Mouse (Mus musculus): ENCODE results near the gene Ttc17. TPM values are rescaled to one million over a fixed set of nuclear protein-coding genes. Genes with fewer than 3 reads are reported as not detected.
"Not testable (repeated sequence)": the region's sequence is repeated elsewhere in the genome, so short reads cannot be mapped to it uniquely, and the experiment has no call there.

Gene Ttc17
- polyA plus RNA-seq, 1 experiment from 2014 or later, result 24.6 TPM

DNA sequence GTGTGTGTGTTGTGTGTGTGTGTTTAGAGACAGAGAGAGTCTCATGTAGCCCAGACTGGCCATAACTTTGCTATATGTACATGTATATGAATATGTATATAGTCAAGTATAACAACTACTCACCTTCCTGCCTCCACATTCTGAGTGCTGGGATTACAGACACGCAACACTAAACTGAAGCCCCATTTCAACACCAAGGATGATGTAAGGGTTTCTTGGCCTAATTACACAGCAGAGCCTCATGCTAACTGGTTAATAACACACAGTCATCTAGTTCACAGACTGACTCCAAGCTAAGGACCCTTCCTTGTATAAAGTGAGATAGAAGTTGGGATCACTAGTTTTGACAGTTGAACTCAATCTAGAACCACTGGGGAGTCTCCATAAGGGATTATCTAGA, 3.9 kb downstream of the Ttc17 start:
- H3K27ac ChIP-seq (replicated peaks), result no peak overlapping the region
- peaks cover 44% of the 10 kb centered on the region for H3K4me1 ChIP-seq
- H3K4me3 ChIP-seq (replicated peaks), result no peak overlapping the region
- H3K9ac ChIP-seq (replicated peaks), result no peak overlapping the region
- no peak overlapping the region for H3K4me2 ChIP-seq
- WGBS, result 93% methylated on average over 1 of the region's 1 CpGs
- no peaks in the 10 kb centered on the region for H3K27me3 ChIP-seq (replicated peaks)
- H3K9me3 ChIP-seq (replicated peaks), result no peaks in the 10 kb centered on the region
- H3K36me3 ChIP-seq, result no peaks in the 10 kb centered on the region
- no peak for ATAC-seq (ENCODE audit: low FRiP score)

DNA sequence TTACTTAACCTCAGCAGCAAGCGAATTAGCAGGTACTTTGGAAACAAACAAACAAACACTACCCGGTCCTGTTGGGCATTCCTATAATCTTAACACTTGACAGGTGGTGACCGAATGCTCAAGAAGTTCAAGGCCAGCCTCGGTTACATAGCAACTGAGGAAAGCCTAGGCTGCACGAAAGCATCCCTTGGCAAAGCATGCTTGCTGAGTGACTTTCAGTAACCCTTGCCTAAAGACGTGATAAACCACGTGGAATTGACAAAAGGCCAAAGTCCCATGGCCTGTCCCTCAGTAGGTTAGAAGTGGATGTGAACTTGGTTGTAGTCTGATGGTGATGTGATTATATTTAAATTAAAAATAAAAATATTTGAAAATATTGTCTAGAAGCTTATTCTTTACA, 4.4 kb downstream of the Ttc17 start:
- H3K36me3 ChIP-seq, result no peaks in the 10 kb centered on the region
- ATAC-seq (ENCODE audit: low FRiP score), result no peak
- no peak overlapping the region for H3K4me3 ChIP-seq (replicated peaks)
- no peak overlapping the region for H3K4me2 ChIP-seq
- H3K9ac ChIP-seq (replicated peaks), result no peak overlapping the region
- WGBS, result 84% methylated on average over 7 of the region's 7 CpGs
- peaks cover 44% of the 10 kb centered on the region for H3K4me1 ChIP-seq
- no peaks in the 10 kb centered on the region for H3K27me3 ChIP-seq (replicated peaks)
- H3K9me3 ChIP-seq (replicated peaks), result no peaks in the 10 kb centered on the region
- no peak overlapping the region for H3K27ac ChIP-seq (replicated peaks)

DNA sequence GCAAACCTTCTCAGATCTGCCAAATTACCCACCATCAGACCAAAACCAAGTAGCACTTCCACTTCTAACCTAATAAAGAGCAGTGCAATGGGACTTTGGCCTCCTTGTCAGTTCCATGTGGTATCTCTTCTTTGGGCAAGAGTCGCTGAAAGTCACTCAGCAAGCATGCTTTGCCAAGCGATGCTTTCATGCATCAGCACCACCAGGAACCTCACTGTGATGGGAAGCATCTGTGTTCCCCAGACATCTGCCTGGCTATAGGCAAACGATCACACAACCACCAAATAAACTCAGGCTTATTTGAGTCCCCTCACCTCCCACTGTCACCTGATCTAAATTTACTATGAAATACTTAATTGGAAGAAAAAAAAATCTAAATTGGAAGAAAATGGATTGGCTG, 5.5 kb downstream of the Ttc17 start:
- no peaks in the 10 kb centered on the region for H3K27me3 ChIP-seq (replicated peaks)
- H3K4me1 ChIP-seq, result peaks cover 43% of the 10 kb centered on the region
- no peak overlapping the region for H3K27ac ChIP-seq (replicated peaks)
- no peaks in the 10 kb centered on the region for H3K9me3 ChIP-seq (replicated peaks)
- no peak overlapping the region for H3K4me3 ChIP-seq (replicated peaks)
- no peak overlapping the region for H3K9ac ChIP-seq (replicated peaks)
- WGBS, result 80% methylated on average over 3 of the region's 3 CpGs
- no peak for ATAC-seq (ENCODE audit: low FRiP score)
- H3K36me3 ChIP-seq, result no peaks in the 10 kb centered on the region
- no peak overlapping the region for H3K4me2 ChIP-seq

DNA sequence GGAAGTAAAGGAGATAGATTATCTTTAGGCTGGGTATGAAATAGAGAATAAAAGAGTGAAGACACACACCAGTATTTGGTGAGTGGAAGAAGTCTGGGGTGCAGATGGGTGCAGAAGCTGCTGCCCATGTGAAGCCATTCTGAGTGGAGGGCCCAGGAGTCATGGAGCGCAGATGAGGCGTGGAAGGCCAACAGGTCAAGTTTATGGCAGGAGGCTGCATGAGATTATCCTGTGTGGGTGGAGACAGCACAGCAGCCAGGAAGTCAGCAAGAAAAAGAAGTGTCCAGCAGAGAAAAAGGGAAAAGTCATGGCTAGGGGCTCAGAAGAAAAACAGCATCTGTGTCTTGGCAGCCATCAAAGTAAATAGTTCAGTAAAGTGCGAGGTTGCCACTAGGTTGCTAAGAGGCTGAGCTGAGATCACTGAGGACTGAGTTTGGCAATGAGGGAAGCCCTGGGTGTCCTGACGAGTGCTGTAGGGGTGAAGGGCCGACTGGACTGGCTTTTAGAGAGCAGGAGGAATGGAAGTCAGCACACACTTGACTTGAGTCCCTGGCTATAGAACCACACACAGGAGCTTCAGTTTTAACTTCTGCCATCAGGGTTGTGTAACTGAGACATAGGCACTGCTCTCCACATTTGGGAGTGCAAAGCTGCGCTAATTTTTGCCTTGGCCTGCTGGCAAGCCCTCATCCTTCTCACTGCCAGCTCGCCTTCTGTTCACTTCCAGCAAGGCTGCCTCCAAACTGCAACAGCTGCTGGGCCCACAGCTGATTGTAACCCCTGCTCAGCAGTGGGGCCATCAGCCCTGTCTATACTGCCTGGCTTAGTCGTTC, 8.1 kb downstream of the Ttc17 start:
- H3K4me2 ChIP-seq, result no peak overlapping the region
- ATAC-seq (ENCODE audit: low FRiP score), result peak; percentile 81
- H3K27me3 ChIP-seq (replicated peaks), result no peaks in the 10 kb centered on the region

DNA sequence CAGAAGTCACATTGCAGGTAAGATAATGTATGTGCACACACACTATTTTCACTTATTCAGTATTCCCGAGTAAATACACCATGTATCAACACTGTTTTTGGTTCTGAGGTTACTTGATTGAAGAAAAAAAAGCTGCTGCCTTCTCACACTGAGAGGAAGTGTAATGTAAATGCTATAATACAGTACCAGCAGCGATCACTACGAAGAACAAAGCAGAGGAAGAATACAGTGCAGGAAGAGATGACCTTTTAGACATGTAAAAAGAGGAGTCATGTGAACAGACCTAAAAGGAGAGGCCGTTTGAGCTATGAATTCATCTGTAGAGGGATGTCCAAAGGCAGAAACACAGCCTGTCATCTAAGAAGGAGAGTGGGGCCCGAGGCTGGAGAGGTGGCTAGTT, 9.0 kb downstream of the Ttc17 start:
- H3K36me3 ChIP-seq, result peaks cover 4% of the 10 kb centered on the region; the same call in 1 of the 2 replicates
- H3K27ac ChIP-seq (replicated peaks), result peak overlapping the region; percentile 60
- no peak overlapping the region for H3K4me3 ChIP-seq (replicated peaks)
- no peak overlapping the region for H3K4me2 ChIP-seq
- peaks cover 26% of the 10 kb centered on the region for H3K4me1 ChIP-seq
- H3K9ac ChIP-seq (replicated peaks), result no peak overlapping the region
- ATAC-seq (ENCODE audit: low FRiP score), result no peak
- WGBS, result 80% methylated on average over 5 of the region's 5 CpGs
- no peaks in the 10 kb centered on the region for H3K9me3 ChIP-seq (replicated peaks)
- H3K27me3 ChIP-seq (replicated peaks), result no peaks in the 10 kb centered on the region

More for the DNA sequence above, 8.1 kb downstream of the Ttc17 start:
- WGBS, result 55% methylated on average over 8 of the region's 8 CpGs
- H3K4me1 ChIP-seq, result peaks cover 26% of the 10 kb centered on the region
- H3K9me3 ChIP-seq (replicated peaks), result no peaks in the 10 kb centered on the region
- H3K4me3 ChIP-seq (replicated peaks), result no peak overlapping the region
- no peak overlapping the region for H3K9ac ChIP-seq (replicated peaks)
- H3K27ac ChIP-seq (replicated peaks), result peak overlapping the region; percentile 60
- H3K36me3 ChIP-seq, result no peaks in the 10 kb centered on the region

DNA sequence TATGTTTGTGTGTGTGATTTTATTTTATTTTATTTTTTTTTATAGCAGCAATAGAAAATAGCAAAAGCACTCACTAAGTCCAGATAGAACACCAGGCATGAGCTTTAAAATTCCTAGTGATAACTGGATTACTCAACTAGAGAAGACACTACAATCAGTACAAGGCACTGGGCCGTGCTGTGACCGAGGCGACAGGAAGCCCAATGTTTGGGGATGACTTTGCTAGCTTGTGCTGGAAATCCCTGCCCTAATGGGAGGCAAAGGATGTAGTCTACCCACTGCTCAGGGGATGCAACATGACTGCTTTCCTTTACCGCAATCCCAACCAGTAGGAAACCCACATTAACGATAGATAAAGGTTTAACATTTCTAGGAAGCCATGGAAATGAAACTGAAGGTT, 10.2 kb downstream of the Ttc17 start:
- H3K36me3 ChIP-seq, result peaks cover 4% of the 10 kb centered on the region; the same call in 1 of the 2 replicates
- H3K9me3 ChIP-seq (replicated peaks), result no peaks in the 10 kb centered on the region
- H3K9ac ChIP-seq (replicated peaks), result no peak overlapping the region
- peaks cover 24% of the 10 kb centered on the region for H3K4me1 ChIP-seq
- no peak for ATAC-seq (ENCODE audit: low FRiP score)
- H3K27ac ChIP-seq (replicated peaks), result no peak overlapping the region
- no peak overlapping the region for H3K4me2 ChIP-seq
- WGBS, result 90% methylated on average over 5 of the region's 5 CpGs
- H3K4me3 ChIP-seq (replicated peaks), result no peak overlapping the region
- H3K27me3 ChIP-seq (replicated peaks), result no peaks in the 10 kb centered on the region

DNA sequence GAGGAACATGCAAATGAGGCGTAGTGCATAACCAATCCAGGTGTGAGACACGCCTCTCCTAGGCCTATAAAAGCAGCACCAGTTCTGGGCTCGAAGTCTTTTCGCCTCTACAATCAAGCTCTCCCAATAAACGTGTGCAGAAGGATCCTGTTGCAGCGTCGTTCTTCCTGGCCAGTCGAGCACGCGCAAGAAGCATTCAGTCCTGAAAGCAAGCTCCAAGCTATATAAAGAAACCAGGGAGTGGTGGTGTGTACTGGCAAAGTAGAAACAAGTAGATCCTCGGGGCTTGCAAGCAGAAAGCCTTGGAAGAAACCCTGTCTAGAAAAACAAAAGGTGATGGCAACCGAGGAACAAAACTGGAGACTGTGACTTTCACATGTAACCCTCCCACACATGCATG, 15.4 kb downstream of the Ttc17 start:
- not testable (repeated sequence) for H3K27me3 ChIP-seq (replicated peaks); H3K36me3 ChIP-seq; H3K4me2 ChIP-seq; H3K9me3 ChIP-seq (replicated peaks); ATAC-seq (ENCODE audit: low FRiP score); H3K9ac ChIP-seq (replicated peaks); H3K4me3 ChIP-seq (replicated peaks); H3K4me1 ChIP-seq; H3K27ac ChIP-seq (replicated peaks)
- 94% methylated on average over 12 of the region's 12 CpGs for WGBS

DNA sequence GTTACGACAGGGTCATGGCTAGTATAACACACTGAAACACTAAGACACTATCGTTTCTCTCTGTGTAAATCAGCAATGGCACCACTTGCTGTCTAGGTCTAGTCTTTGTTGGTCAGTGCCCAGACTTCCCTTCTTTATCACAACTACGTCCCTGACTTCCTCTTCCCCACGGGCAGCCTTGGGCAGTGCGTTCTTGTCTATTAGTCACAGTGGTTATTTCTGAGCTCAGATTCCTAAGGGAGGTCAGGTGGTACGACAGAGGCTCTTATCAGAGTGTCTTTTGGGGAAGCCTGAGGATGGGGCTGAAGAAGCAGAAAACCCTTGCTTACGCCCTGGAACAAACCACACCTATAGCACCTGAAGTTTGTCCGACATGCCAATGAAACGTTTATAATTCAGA, 17.5 kb downstream of the Ttc17 start:
- H3K4me2 ChIP-seq, result no peak overlapping the region
- peaks cover 4% of the 10 kb centered on the region; the same call in 1 of the 2 replicates for H3K4me1 ChIP-seq
- H3K9me3 ChIP-seq (replicated peaks), result no peaks in the 10 kb centered on the region
- 86% methylated on average over 9 of the region's 9 CpGs for WGBS
- peaks cover 14% of the 10 kb centered on the region for H3K36me3 ChIP-seq
- H3K27ac ChIP-seq (replicated peaks), result no peak overlapping the region
- no peaks in the 10 kb centered on the region for H3K27me3 ChIP-seq (replicated peaks)
- no peak for ATAC-seq (ENCODE audit: low FRiP score)
- H3K4me3 ChIP-seq (replicated peaks), result no peak overlapping the region
- H3K9ac ChIP-seq (replicated peaks), result no peak overlapping the region

DNA sequence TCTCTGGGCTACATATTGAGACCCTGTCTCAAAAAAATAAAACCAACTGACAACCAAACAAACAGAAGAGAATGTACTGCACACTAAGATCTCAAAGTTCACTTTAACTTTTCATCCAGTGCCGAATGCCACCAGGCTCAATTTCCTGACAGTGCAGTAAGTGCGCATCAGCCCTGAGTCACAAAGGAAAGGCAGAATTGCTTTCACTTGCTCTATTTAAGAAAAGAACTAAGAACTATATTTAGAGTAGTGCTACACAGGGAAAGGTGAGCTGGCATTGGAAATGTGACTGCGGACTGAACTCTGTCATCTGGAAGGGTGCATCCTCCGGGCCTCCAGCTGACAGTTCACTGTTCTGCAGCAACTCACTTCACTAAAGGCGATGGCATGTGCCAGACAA, 18.6 kb downstream of the Ttc17 start:
- H3K9me3 ChIP-seq (replicated peaks), result no peaks in the 10 kb centered on the region
- no peak for ATAC-seq (ENCODE audit: low FRiP score)
- H3K4me2 ChIP-seq, result no peak overlapping the region
- WGBS, result 92% methylated on average over 5 of the region's 5 CpGs
- H3K9ac ChIP-seq (replicated peaks), result no peak overlapping the region
- no peak overlapping the region for H3K4me3 ChIP-seq (replicated peaks)
- no peaks in the 10 kb centered on the region for H3K27me3 ChIP-seq (replicated peaks)
- H3K36me3 ChIP-seq, result peaks cover 21% of the 10 kb centered on the region
- no peak overlapping the region for H3K27ac ChIP-seq (replicated peaks)
- H3K4me1 ChIP-seq, result peaks cover 4% of the 10 kb centered on the region; the same call in 1 of the 2 replicates

DNA sequence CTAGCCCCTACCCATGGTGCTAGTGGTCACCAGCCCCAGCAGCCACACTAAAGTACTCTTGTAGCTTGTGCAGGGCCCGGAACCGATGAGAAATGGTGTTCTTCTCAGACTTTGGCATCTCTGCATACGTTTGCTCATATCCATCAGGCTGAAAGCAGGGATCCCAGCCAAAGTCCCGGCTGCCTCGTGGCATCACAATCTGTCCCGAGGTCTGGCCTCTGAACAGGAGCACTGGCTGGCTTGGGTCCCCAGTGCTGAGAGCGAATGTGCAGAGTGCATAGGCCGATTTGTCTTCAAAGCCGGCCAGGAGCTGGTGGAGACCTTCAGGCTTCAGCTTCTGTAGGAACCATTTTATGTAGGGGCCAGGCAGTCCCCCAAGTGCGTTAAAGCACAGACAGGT, 22.0 kb downstream of the Ttc17 start:
- H3K36me3 ChIP-seq, result peaks cover 26% of the 10 kb centered on the region
- not testable (repeated sequence) for ATAC-seq (ENCODE audit: low FRiP score); H3K9me3 ChIP-seq (replicated peaks); H3K4me3 ChIP-seq (replicated peaks); H3K9ac ChIP-seq (replicated peaks); H3K4me2 ChIP-seq; H3K27ac ChIP-seq (replicated peaks); H3K4me1 ChIP-seq; H3K27me3 ChIP-seq (replicated peaks)
- WGBS, result 88% methylated on average over 10 of the region's 10 CpGs

DNA sequence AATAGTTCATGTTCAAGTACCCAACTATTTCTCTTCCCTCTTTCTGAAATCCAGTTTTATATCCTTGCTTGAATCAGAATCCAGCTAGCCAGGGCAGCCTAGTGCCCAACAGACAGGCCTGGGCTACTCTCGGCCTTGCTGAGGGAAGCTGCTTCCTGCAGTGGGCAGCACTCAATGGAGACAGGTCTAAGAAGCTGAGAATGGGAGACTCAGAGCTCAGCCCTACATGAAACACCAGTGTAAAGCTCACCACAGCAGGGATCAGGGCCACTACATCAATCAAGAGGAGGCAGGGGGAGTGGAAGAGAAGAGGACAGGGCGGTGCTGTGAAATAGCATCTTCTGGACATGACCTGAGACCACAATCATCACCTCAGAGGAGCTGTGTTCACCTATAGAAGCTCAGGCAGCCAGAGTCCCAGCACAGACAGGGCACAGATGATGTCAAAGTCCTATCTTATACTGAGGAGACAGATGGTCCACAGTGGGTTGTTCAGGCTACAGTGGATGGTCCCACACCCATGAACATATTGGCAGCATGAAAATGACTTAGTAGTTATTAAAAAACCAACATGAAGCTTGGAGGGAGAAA, 25.3 kb downstream of the Ttc17 start:
- Histone ChIP-seq H3K9ac (replicated peaks) (no peak overlapping the region), H3K36me3 (peaks cover 40% of the 10 kb centered on the region), H3K27ac (replicated peaks) (no peak overlapping the region), H3K27me3 (replicated peaks) (no peaks in the 10 kb centered on the region), H3K9me3 (replicated peaks) (no peaks in the 10 kb centered on the region), H3K4me2 (no peak overlapping the region), H3K4me1 (no peaks in the 10 kb centered on the region), H3K4me3 (replicated peaks) (no peak overlapping the region)
- WGBS, result 82% methylated on average over 2 of the region's 2 CpGs
- no peak for ATAC-seq (ENCODE audit: low FRiP score)

DNA sequence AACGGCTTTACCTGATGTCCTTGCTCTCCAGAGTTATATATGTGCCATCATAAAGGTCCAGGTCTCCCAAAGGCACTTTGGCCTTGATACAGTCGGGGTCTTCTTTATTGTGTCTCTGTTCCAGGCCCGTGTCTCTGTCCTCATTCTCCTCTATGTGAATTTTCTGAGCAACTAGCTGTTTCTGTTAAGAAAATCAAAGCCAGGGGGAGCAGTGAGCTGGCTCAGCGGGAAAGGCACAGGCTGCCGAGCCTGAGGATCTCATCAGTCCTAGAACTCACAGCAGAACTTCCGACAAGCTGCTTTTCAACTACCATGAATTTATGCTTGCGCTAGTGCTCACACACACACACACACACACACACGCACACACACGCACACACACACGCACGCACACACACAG, 27.8 kb downstream of the Ttc17 start:
- 86% methylated on average over 11 of the region's 11 CpGs for WGBS
- Histone ChIP-seq H3K36me3 (peaks cover 56% of the 10 kb centered on the region), H3K27ac (replicated peaks) (no peak overlapping the region), H3K4me1 (no peaks in the 10 kb centered on the region), H3K4me2 (no peak overlapping the region), H3K9me3 (replicated peaks) (no peaks in the 10 kb centered on the region), H3K9ac (replicated peaks) (no peak overlapping the region), H3K27me3 (replicated peaks) (no peaks in the 10 kb centered on the region), H3K4me3 (replicated peaks) (no peak overlapping the region)
- ATAC-seq (ENCODE audit: low FRiP score), result no peak
